Mouse (Mus musculus) macrophage (primary cell): ENCODE results near the gene Mn1. TPM values are rescaled to one million over a fixed set of nuclear protein-coding genes. Genes with fewer than 3 reads are reported as not detected.

Experiments used
- H3K27ac ChIP-seq: fragments of 350-480 bp; formaldehyde crosslinking; 2 replicates; pipeline ENCODE4 v1.9.0; 2021
- H3K36me3 ChIP-seq: fragments of 350-480 bp; formaldehyde crosslinking; 2 replicates; pipeline ENCODE4 v1.9.0; 2021; ENCODE audit errors: inconsistent target
- H3K4me3 ChIP-seq: fragments of 350-480 bp; formaldehyde crosslinking; 2 replicates; pipeline ENCODE4 v1.9.0; 2021; ENCODE audit errors: inconsistent target
- H3K79me2 ChIP-seq: fragments of 350-480 bp; formaldehyde crosslinking; 2 replicates; pipeline ENCODE4 v1.9.0; 2021; ENCODE audit errors: inconsistent target
- WGBS: methylation state at CpG from one replicate; pipeline ENCODE4 v1.1.7; 2026; ENCODE audit warnings: inconsistent platforms; ENCODE audit not compliant: missing documents; 5-methylcytosine and 5-hydroxymethylcytosine counted together
- polyA plus RNA-seq: library from polyadenylated mRNA; stranded (reverse); fragments of 250-400 nt; gene quantifications from 3 replicates; pipeline ENCODE4 v1.2.4, GENCODE M21; 2018; ENCODE audit warnings: inconsistent platforms

Mn1 gene
- polyA plus RNA-seq, 1 experiment from 2014 or later: not detected

DNA sequence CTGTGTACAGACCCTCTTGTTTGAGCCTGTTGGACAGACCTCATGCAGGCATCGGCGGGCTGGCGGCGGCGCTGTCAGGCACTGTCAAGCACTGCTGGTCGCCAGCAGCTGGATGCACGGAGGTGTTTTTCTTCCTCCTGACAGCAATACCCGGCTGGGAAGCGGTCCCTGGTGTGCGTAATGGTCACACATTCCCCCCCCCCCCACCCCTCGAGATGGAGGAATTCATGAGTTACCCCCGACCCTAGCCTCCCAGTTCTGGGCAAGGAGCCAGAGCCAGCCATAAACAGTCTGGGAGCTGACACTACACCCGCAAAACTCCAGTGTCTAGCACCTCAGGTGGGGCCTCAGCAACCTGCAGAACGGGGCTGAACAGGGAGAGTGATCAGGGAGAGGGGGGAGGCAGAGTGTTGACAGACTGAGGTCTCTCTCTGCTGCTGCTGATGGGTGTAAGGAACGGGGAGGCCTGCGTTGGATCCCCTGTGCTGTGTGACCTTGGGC lies 17.2 kb downstream of the Mn1 start:
- 77% methylated on average over 16 of the region's 16 CpGs for WGBS
- H3K27ac ChIP-seq: no peak overlapping the region
- H3K4me3 ChIP-seq: no peak overlapping the region
- H3K36me3 ChIP-seq: no peaks in the 10 kb centered on the region
- H3K79me2 ChIP-seq: no peaks in the 10 kb centered on the region

- 52% methylated on average over 7 of the region's 7 CpGs for WGBS
- Histone ChIP-seq H3K27ac (no peak overlapping the region), H3K36me3 (no peaks in the 10 kb centered on the region), H3K79me2 (no peaks in the 10 kb centered on the region), H3K4me3 (no peak overlapping the region)
These were observed 19.1 kb downstream of the Mn1 start for GRCm38 (mm10) chr5:111436260-111436659.

- no peaks in the 10 kb centered on the region for H3K79me2 ChIP-seq
- H3K4me3 ChIP-seq: no peak overlapping the region
- WGBS: 94% methylated on average over 7 of the region's 7 CpGs
- no peaks in the 10 kb centered on the region for H3K36me3 ChIP-seq
- H3K27ac ChIP-seq: no peak overlapping the region
These were observed 20.0 kb downstream of the Mn1 start for GRCm38 (mm10) chr5:111437205-111437604.

DNA sequence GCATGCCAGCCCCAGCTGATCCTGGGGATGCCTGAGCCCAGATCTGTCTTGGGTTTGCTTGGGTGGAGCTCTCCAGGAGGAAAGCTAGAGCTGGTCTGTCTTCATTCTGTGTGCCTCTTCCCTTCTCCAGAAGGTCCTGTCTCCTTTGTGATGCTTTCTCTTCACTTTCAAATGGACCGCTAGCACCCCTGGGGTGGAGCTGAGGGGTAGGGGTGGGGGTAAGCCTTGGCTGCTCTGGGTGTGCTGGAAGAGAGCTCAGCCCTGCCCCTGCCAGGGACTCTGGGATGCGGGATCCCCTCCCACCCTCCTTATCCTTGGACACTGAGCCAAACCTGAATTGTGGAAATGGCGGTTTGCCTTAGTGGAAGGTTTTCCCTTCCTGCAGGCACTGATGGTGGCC lies 21.2 kb downstream of the Mn1 start:
- no peaks in the 10 kb centered on the region for H3K36me3 ChIP-seq
- no peak overlapping the region for H3K4me3 ChIP-seq
- no peaks in the 10 kb centered on the region for H3K79me2 ChIP-seq
- H3K27ac ChIP-seq: no peak overlapping the region
- 89% methylated on average over 3 of the region's 3 CpGs for WGBS

- Histone ChIP-seq H3K36me3 (no peaks in the 10 kb centered on the region), H3K79me2 (no peaks in the 10 kb centered on the region), H3K4me3 (no peak overlapping the region), H3K27ac (no peak overlapping the region)
- 96% methylated on average over 8 of the region's 8 CpGs for WGBS
These were observed 21.7 kb downstream of the Mn1 start for GRCm38 (mm10) chr5:111438821-111439220.

DNA sequence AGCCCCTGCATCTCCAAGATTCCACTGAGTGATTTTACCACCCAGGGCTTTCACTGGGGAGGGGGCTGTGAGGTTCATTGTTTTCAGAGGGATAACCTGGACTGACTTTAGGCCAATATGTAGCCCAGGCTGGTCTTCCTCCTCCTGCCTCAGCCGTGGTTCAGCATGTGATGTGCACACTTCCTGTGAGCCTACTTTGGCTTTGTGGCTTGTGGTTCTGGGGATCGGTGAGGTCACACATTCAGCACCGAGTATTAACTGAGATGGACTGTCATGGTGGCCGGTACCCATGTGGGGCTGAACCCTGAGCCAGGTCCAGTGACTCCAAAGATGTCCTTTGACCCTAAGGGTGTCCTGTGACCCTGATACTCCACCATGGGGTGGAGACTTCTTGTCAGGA lies 23.1 kb downstream of the Mn1 start:
- WGBS: 12% methylated on average over 4 of the region's 4 CpGs
- no peaks in the 10 kb centered on the region for H3K79me2 ChIP-seq
- H3K36me3 ChIP-seq: no peaks in the 10 kb centered on the region
- H3K4me3 ChIP-seq: no peak overlapping the region
- H3K27ac ChIP-seq: no peak overlapping the region

DNA sequence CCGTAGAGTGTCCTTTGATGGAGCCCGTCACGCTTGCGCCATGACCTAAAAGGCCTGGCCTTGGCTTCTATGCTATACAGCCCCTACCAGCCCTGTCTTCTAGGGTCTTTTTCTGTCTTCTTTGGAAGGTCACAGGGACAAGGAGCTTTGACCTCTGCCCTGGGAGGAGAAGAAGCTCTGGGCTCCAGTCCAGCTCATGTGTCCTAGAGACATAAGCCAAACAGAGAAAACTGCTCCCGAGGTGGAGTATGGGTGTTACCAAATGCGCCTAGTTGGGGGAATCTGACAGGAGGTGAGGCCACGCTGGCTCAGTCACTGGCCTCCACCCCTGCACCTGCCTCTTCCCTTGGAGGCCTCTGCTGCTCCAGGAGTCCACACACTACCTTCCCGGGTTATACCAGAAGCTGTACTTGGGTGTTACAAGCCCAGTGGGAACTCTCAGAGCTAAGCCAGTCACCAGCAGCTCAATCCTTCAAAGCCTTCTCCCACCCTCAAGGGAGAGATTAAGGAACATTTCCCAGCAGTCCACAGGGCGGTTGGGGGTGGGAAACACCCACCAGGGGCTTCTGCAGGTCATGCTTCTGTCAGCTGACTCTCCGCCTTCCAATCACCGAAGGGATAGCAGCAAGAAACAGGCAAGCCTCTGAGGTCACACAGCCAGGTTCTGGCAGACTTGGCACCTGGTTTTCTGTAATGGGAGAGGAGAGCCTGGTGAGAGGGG lies 25.1 kb downstream of the Mn1 start:
- no peaks in the 10 kb centered on the region for H3K79me2 ChIP-seq
- H3K4me3 ChIP-seq: no peak overlapping the region
- WGBS: 96% methylated on average over 11 of the region's 11 CpGs
- no peak overlapping the region for H3K27ac ChIP-seq
- no peaks in the 10 kb centered on the region for H3K36me3 ChIP-seq

- Histone ChIP-seq H3K36me3 (no peaks in the 10 kb centered on the region), H3K27ac (no peak overlapping the region), H3K79me2 (no peaks in the 10 kb centered on the region), H3K4me3 (no peak overlapping the region)
- 100% methylated on average over 3 of the region's 3 CpGs for WGBS
These were observed 26.5 kb downstream of the Mn1 start for GRCm38 (mm10) chr5:111443636-111444035.

GRCm38 (mm10) chr5:111444361-111444760 lies 27.2 kb downstream of the Mn1 start:
- no peaks in the 10 kb centered on the region for H3K79me2 ChIP-seq
- no peak overlapping the region for H3K27ac ChIP-seq
- WGBS: 79% methylated on average over 4 of the region's 4 CpGs
- no peaks in the 10 kb centered on the region for H3K36me3 ChIP-seq
- no peak overlapping the region for H3K4me3 ChIP-seq

DNA sequence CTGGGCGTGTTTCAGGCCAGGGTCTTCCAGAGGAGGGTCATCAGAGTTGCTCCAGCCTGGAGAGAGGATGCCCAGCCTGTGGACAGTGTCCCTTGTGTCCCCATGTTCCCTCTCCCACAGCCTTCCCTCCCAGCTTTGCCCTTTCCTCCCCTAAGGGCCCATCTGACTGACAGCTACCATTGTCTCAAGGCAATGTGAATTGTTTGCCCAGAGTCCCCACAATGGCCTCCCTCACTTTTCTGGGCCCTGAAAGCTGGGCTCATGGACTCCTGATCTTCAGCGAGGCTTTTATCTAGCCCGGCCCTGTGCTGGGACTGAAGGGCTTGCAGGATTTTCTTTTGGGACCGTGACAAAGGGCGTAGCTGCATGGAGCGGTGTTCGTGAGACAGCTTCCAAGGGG lies 29.5 kb downstream of the Mn1 start:
- no peak overlapping the region for H3K4me3 ChIP-seq
- WGBS: 95% methylated on average over 7 of the region's 7 CpGs
- H3K36me3 ChIP-seq: no peaks in the 10 kb centered on the region
- no peak overlapping the region for H3K27ac ChIP-seq
- no peaks in the 10 kb centered on the region for H3K79me2 ChIP-seq

GRCm38 (mm10) chr5:111449700-111450099 lies 32.5 kb downstream of the Mn1 start:
- Histone ChIP-seq H3K4me3 (no peak overlapping the region), H3K79me2 (no peaks in the 10 kb centered on the region), H3K36me3 (no peaks in the 10 kb centered on the region), H3K27ac (no peak overlapping the region)
- 14% methylated on average over 8 of the region's 8 CpGs for WGBS

- no peak overlapping the region for H3K4me3 ChIP-seq
- no peaks in the 10 kb centered on the region for H3K79me2 ChIP-seq
- WGBS: 78% methylated on average over 5 of the region's 5 CpGs
These were observed 37.1 kb downstream of the Mn1 start for GRCm38 (mm10) chr5:111454240-111454639.

GRCm38 (mm10) chr5:111454876-111455275 lies 37.7 kb downstream of the Mn1 start:
- WGBS: 90% methylated on average over 5 of the region's 6 CpGs
- Histone ChIP-seq H3K36me3 (no peaks in the 10 kb centered on the region), H3K4me3 (no peak overlapping the region), H3K79me2 (no peaks in the 10 kb centered on the region), H3K27ac (no peak overlapping the region)

More at GRCm38 (mm10) chr5:111454240-111454639, 37.1 kb downstream of the Mn1 start:
- Histone ChIP-seq H3K36me3 (no peaks in the 10 kb centered on the region), H3K27ac (no peak overlapping the region)

- 91% methylated on average over 6 of the region's 6 CpGs for WGBS
- H3K27ac ChIP-seq: no peak overlapping the region
- no peaks in the 10 kb centered on the region for H3K79me2 ChIP-seq
- H3K4me3 ChIP-seq: no peak overlapping the region
- no peaks in the 10 kb centered on the region for H3K36me3 ChIP-seq
These were observed 41.5 kb downstream of the Mn1 start for GRCm38 (mm10) chr5:111458675-111459074.

GRCm38 (mm10) chr5:111465811-111466299 lies 48.7 kb downstream of the Mn1 start:
- Histone ChIP-seq H3K36me3 (no peaks in the 10 kb centered on the region), H3K4me3 (no peak overlapping the region), H3K27ac (no peak overlapping the region), H3K79me2 (no peaks in the 10 kb centered on the region)
- 84% methylated on average over 10 of the region's 11 CpGs for WGBS
